Mouse (Mus musculus) large intestine, adult 2 months (tissue): ENCODE measurements around the gene Flrt1. TPM values are rescaled to one million over a fixed set of nuclear protein-coding genes. Genes with fewer than 3 reads are reported as not detected.
"Not testable (repeated sequence)": the region's sequence is repeated elsewhere in the genome, so short reads cannot be mapped to it uniquely, and the experiment has no call there.

ENCODE experiments used
- DNase-seq: peaks from one replicate; pipeline ENCODE4 v3.0.0-alpha.2; 2012; ENCODE audit warnings: low read depth, low spot score
- WGBS: fragments of 180-500 bp; shearing (Covaris S2); methylation state at CpG from one replicate; pipeline ENCODE4 v1.1.7; 2018; 5-methylcytosine and 5-hydroxymethylcytosine counted together
- polyA plus RNA-seq: library from polyadenylated mRNA; depleted of rRNA; stranded (reverse); fragments of >200 nt; gene quantifications from 2 replicates; pipeline ENCODE4 v1.2.3, GENCODE M21; 2012

The Flrt1 gene
- polyA plus RNA-seq, 1 experiment = 0.14 TPM

GRCm38 (mm10) chr19:7108114-7108905, 2.8 kb upstream of the Flrt1 start:
- peak; percentile 40 for DNase-seq
- 29% methylated on average over 6 of the region's 6 CpGs for WGBS

DNA sequence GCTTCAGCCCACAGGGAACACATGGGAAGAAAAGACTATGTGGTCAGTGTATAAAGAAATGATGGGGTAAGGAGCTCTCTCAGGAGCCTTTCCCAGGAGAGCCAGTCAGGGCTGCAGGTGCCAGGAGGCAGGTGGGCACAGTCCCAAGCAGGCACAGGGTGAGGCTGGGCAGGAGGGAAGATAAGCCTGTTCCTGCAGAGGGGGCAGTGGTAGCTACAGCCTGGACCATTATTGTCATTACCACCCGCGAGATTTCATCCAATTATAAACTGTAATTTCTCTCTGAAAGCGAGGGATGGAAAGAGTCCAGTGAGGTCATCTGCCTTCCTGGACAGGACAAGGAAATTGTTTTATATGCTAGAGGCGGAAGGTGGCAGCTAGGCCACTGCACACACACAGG, 1.6 kb upstream of the Flrt1 start:
- WGBS = 68% methylated on average over 4 of the region's 4 CpGs

GRCm38 (mm10) chr19:7106566-7106965, 1.0 kb upstream of the Flrt1 start:
- 93% methylated on average over 2 of the region's 2 CpGs for WGBS
- DNase-seq = no peak

More for the DNA sequence above, 1.6 kb upstream of the Flrt1 start:
- DNase-seq = no peak

- 62% methylated on average over 19 of the region's 19 CpGs for WGBS
- no peak for DNase-seq
These were observed 1.5 kb downstream of the Flrt1 start for GRCm38 (mm10) chr19:7103993-7104401.

DNA sequence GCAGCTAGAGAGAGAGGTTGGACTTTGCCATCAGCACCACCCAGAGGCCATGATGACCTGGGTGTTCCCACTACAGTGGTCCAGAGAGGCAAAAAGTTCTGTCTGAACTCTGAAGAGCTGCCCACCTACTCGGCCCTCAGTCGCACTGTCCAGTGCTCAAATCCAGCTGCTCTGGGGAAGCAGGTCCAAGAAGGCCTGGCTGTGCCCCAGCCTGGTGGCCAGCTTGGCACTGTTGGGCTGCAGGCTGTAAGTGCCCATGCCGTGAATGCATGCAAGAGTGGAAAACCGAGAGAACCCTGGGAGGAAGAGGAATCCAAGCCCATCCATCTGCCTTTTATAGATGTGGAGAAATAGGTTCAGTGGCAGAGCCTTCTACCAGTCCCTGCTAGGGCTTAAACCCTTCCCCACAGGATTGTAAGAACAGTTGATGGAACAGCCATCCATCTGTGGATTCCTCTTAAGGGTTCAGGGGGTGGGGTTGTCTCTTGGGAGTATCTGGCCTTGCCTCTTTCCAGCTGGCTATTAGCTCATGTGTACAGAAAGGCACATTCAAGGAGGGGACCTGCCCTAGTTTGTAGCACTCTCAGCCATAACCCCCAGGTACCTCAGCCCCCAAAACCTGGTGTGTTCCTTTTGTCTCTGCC, 2.1 kb downstream of the Flrt1 start:
- WGBS = 78% methylated on average over 4 of the region's 4 CpGs
- no peak for DNase-seq

GRCm38 (mm10) chr19:7102039-7102438, 3.5 kb downstream of the Flrt1 start:
- 96% methylated on average over 10 of the region's 10 CpGs for WGBS
- DNase-seq = no peak

DNA sequence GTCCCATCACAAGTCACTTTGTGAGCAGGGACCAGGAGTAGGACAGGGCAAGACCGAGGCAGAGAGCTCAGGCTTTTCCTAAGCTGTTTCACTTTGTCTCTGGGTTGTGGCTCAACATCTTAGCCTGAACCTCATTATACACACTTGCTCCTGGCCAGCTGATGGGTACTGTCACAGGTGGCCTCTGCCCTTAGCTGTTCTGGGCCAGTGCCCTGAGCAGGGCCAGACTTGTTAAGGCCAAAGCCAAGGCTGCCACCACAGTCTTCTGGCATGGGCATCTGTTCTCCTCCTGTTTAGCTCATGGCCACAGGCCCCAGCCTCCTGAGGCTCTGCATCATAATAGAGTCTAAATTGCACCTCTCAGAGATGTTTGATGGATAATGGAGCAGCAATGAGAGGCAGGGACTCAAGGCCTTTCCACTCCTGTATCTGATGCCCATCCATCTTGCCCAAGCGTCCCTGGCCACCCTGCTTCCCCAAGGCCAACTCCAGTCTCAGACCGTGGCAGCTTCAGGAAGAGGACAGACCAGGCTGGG, 5.8 kb downstream of the Flrt1 start:
- DNase-seq = no peak
- WGBS = 82% methylated on average over 3 of the region's 3 CpGs

- 24% methylated on average over 5 of the region's 5 CpGs for WGBS
- no peak for DNase-seq
These were observed 12.8 kb downstream of the Flrt1 start for GRCm38 (mm10) chr19:7092756-7093155.

DNA sequence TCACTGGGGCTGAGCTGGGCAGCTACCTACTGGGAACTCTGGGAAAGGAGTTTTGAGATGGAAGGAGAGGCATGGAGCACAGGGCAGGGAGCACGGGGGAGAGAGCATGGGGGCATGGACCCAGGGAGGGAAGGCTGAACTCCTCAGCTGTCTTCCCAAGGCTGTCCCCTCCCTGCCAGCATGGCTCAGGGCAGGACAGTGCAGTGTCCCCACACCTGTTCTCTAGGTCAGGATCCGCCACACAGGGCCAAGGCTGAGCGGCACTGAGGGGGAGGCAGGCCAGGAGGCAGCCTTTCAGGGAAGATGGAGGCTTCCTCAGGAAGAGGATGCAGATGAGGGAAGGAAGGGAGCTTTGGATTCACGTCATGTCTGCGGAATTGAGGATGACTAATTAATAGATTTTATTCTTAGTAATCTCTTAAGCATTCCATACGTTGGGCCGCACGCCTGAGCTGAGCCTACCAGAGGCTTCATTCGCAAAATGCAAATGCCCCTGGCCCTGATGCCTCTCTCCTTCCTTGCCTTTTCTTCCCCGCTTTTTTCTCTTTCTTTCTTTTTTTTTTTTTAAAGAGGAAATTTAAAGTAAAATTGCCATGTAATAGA, 14.0 kb downstream of the Flrt1 start:
- 92% methylated on average over 10 of the region's 10 CpGs for WGBS
- no peak for DNase-seq

DNA sequence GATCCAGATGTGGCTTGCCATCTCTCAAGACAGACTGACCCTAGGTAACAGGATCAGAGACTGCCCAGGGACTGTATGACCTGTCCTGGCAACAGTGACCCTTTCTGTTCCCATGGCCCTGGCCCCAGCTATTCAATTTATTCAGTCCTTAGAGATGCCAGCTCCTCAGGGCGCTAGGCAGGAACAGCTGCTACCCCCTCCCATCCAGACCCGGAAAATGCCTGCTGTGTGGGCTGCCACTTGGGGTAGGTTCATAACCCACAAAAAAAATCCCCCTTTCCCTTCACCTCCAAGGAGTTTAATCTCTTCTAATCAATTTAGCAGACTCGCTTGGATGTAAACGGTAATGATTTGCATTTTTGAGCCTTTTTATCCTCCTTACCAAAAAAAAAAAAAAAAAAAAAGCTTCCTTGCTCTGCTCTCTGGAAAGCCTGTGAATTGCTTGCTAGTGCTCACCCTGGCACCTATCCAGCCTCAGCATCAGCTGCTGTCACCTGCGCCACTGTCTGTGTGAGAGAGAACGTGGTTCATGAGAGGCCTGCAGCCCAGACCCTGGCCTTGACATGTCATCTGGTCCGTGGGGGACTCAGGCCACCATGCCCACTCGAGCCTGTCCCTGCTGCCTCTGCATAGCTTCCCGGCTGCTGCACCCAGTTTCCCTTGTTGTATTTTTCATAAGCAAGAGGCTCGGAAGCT, 15.0 kb downstream of the Flrt1 start:
- no peak for DNase-seq
- 65% methylated on average over 10 of the region's 10 CpGs for WGBS

DNA sequence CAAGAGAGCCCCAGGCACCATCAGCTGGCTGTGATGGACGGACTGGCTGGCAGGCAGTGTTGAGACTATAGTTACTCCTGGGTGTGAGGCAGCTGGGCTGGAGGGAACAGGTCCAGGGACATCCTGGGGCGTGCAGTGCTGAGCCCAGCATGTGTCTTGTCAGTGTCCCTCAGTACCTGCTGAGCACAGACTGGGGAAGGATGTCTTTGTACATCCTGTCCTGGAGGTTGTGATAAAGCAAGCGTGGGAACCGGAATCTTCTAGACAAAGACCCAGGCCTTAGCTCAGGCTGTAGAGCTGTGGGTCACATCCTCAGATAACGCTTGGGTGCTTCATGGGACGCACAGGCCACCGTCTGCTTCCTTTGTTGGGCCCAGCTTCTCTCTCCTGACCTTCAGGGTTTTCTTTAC, 15.7 kb downstream of the Flrt1 start:
- no peak for DNase-seq
- 88% methylated on average over 7 of the region's 7 CpGs for WGBS

DNA sequence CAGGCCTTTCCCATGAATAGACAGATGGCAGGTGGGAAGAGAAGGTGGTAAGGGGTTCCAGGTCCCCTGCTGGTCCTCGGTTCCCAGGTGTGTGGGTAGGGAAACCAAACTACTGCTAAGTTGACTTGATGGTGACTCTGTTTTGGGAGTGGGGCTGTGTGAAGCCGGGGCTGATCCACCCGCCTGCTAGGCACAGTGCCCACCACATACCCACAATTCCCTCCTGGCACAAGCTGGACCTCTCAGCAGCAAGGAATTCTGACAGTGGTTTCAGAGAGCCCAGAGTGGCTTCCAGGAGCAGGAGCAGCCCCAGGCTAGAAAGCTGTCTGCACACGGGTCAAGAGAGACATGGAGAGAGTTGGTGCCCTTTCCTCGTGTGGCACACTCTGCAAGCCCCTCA, 16.5 kb downstream of the Flrt1 start:
- DNase-seq = no peak

DNA sequence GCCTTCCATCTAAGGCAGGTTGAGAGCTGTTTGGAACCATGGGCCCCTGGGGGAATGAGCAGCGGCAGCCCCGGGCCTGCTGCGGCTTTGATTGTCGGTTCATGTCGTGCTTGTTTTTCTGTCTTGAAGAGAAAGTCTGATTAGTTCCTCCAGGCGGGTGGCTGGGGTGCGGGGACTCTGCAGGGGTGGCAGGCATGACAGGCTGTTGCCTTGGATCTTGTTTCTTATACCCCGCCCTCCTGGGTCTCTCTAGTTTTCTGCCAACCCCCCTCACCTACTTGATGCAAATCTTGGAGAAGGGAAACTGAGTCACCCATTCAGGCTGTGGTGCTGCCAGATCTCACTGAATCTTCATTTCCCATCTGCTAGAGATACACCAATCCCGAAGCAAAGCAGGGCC, 17.0 kb downstream of the Flrt1 start:
- 64% methylated on average over 9 of the region's 9 CpGs for WGBS
- no peak for DNase-seq

More for the DNA sequence above, 16.5 kb downstream of the Flrt1 start:
- WGBS = 76% methylated on average over 5 of the region's 5 CpGs

DNA sequence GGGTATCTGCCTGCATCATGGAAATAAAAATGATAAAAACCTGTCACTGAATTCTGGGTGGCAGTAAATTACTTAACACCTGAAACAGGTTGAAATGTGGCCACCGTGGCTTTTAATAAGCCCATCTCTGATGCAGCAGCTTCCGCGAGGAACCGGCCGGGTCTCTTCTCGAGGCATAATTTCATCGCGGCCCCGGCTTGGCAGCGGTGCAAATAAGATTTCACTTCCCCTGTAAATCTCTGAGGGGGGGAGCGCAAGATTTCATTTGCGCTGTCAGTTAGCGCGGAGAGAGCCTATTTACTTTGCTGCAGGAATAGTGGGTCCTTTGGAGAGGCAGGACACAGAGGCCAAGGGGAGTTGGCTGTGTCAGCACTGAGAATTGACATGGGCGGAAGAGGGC, 20.8 kb downstream of the Flrt1 start:
- no peak for DNase-seq
- 60% methylated on average over 15 of the region's 15 CpGs for WGBS

- no peak for DNase-seq
- 79% methylated on average over 14 of the region's 14 CpGs for WGBS
These were observed 22.3 kb downstream of the Flrt1 start for GRCm38 (mm10) chr19:7083035-7083794.

GRCm38 (mm10) chr19:7081516-7082266, 23.8 kb downstream of the Flrt1 start:
- WGBS = 64% methylated on average over 7 of the region's 7 CpGs
- DNase-seq = no peak

DNA sequence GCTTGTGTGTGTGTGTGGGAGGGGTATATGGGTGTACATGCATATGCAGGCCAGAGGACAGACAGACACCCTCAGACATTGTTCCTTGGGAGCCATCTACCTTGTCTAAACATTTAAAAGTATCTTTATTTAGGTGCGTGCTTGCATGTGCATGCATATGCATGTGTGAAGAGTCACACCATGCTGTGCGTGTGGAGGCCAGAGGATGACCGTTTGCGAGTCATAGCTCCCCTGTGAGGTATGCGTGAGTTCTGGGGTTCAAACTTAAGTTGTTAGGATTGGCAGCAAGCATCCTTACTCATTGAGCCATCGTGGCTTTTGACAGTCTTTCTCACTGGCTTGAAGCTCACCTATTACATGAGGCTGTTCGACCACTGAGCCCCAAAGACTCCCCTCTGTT, 27.3 kb downstream of the Flrt1 start:
- no peak for DNase-seq
- WGBS = 91% methylated on average over 7 of the region's 7 CpGs

GRCm38 (mm10) chr19:7077666-7078065, 27.9 kb downstream of the Flrt1 start:
- DNase-seq = no peak
- 87% methylated on average over 9 of the region's 9 CpGs for WGBS

DNA sequence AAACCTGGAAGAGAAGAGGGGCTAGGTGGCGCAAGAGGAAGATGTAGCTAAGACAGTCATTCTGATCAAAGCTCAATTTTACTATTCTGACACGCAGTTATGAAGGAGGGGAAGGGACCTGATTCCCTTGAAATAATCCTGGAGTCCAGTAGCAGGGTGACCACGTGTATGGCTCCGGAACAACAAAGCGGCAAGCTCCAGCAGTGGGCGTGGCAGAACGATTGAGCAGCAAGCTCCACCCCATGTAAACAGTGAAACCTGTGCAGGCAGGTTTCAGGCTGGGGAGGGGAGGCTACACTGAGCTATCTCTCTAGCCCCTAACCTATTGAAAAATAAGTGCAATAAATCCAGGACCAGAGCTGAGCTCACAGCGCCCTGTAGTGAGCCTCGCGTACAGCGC, 30.2 kb downstream of the Flrt1 start:
- 62% methylated on average over 11 of the region's 11 CpGs for WGBS
- not testable (repeated sequence) for DNase-seq
